Mouse (Mus musculus): ENCODE results near the gene Mrpl43.

Gene Mrpl43

GRCm38 (mm10) chr19:45029571-45029970 lies 23.3 kb upstream of the Mrpl43 start:
- DNase-seq (ENCODE audit: low read depth, low spot score): no peak

DNA sequence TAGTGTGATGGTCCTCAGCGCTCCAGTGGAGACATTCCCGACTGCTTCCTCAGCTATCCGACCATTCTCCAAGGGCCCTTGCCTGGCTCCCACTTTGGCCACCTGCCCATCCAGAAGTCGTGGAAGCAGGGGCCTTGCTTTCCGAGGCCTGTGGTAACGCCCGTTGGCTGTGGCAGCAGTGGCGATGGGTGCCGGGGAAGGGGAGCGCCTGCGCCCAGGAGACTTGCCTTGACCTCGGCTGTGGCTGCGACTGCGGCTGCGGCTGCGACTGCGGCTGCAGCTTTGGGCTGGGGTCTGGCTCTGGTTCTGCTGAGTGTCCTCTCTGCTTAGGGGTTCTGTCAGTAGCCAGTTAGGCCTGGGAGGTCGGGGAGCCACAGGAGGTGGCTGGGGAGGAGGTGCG lies 22.5 kb upstream of the Mrpl43 start:
- no peak for DNase-seq (ENCODE audit: low read depth, low spot score)

- no peak for DNase-seq (ENCODE audit: low read depth, low spot score)
Measured at GRCm38 (mm10) chr19:45027848-45028247, 21.6 kb upstream of the Mrpl43 start.

GRCm38 (mm10) chr19:45026958-45027670 lies 20.9 kb upstream of the Mrpl43 start:
- no peak for DNase-seq (ENCODE audit: low read depth, low spot score)

GRCm38 (mm10) chr19:45025937-45026568 lies 19.8 kb upstream of the Mrpl43 start:
- no peak for DNase-seq (ENCODE audit: low read depth, low spot score)

- DNase-seq (ENCODE audit: low read depth, low spot score): no peak
Measured at GRCm38 (mm10) chr19:45024775-45025174, 18.5 kb upstream of the Mrpl43 start.

DNA sequence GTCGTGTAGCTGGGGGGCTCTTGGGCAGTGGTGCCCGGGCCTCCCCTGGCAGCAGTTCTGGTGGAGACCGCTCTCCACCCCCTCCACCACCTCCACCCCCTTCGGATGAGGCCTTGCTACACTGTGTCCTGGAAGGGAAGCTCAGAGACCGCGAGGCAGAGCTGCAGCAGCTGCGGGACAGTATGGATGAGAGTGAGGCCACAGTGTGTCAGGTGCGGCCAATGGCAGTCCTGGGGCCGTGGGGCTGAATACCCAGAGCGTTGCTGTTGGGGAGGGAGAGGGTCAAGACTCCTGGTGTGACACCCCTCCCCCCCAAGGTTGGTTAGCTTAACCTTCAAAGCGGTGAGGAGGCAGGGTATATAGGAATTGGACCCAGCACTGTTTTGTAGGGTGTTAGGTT lies 17.8 kb upstream of the Mrpl43 start:
- no peak for DNase-seq (ENCODE audit: low read depth, low spot score)

- no peak for DNase-seq (ENCODE audit: low read depth, low spot score)
Measured at GRCm38 (mm10) chr19:45021362-45021761, 15.1 kb upstream of the Mrpl43 start.

- no peak for DNase-seq (ENCODE audit: low read depth, low spot score)
Measured at GRCm38 (mm10) chr19:45020348-45020747, 14.1 kb upstream of the Mrpl43 start.

DNA sequence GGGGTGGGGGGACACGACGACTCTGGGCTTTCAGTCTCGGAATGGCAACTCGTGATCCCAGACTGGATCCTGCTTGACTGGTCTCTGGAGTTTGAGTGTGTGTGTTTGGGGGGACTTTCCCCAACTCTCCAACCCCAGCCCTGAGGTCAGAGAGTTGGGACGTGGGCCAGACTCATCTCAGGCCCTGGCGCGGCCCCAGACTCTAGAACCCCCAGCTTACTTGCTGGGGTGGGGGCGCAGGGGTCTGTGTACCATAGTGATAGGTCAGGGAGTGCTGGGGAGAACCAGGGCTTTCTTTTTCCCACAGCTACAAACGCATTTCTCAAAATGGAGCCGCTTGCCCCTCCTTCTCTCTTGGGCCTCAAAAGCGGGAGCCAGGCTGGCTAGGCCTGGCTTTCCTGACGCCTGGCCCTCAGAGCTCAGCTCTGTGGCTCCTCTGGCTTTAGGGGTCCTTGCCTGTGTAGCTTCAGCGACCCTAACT lies 12.1 kb upstream of the Mrpl43 start:
- no peak for DNase-seq (ENCODE audit: low read depth, low spot score)

DNA sequence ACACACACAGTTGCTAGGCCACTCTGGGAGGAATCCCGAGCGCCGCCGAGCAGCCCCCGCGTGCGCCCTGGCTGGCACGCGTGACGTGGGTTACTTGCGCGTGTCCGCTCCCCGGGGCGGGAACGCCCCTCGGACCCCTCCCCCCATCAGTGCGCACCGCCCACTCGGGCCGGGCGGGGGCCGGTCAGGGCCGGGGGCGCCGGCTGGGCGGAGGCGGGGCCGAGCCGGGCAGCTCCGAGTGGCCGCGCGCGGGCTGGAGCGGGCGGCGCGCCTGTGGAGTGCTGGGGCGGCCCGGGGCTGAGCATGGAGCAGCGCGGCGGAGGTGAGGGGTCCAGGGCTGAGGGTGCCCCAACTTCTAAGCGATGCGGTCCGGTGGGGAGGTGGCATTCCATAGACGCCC lies 11.7 kb upstream of the Mrpl43 start:
- no peak for DNase-seq (ENCODE audit: low read depth, low spot score)

GRCm38 (mm10) chr19:45017216-45017771 lies 11.1 kb upstream of the Mrpl43 start:
- DNase-seq (ENCODE audit: low read depth, low spot score): no peak

DNA sequence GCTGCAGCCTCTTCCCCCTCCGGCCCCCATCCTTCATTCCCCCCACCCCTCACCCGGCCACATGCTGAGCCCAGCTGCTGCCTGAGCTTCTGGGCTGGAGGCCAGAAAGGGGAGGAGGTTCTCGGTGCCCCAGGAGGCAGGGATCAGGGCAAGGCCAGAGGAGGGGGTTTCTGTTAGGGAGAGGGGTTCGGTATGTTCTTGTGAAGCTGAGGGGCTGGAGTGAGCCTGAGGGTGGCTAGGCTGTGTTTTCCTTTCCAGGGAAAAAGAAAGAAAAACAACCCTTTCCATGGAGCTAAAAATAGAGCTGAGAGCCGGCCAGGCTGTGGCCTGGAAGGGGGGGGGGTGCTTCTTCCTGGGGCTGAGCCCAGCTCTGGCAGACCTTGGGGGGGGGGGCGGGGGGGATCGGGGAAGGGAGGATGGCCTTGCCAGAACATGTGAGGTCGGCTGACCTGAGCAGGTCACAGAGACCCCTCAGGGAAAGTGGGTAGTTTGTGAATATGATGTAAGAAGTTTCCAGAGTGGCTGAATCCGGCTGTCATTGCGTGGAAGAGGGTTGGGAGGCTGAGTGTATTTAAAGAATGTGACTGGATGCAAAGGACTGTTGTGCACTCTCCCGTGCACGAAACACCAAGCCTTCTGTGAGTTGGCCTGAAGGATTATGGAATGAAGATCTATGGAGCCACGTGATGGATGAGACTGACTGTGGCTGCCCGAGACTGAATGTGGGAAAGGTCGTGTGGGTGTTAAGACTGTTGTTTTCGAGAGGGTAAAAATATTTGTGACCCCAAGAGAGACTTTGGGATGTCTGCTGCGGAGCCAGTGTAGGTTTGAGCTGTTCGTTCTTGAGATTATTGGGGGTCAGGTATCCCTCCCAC lies 10.3 kb upstream of the Mrpl43 start:
- DNase-seq (ENCODE audit: low read depth, low spot score): no peak

DNA sequence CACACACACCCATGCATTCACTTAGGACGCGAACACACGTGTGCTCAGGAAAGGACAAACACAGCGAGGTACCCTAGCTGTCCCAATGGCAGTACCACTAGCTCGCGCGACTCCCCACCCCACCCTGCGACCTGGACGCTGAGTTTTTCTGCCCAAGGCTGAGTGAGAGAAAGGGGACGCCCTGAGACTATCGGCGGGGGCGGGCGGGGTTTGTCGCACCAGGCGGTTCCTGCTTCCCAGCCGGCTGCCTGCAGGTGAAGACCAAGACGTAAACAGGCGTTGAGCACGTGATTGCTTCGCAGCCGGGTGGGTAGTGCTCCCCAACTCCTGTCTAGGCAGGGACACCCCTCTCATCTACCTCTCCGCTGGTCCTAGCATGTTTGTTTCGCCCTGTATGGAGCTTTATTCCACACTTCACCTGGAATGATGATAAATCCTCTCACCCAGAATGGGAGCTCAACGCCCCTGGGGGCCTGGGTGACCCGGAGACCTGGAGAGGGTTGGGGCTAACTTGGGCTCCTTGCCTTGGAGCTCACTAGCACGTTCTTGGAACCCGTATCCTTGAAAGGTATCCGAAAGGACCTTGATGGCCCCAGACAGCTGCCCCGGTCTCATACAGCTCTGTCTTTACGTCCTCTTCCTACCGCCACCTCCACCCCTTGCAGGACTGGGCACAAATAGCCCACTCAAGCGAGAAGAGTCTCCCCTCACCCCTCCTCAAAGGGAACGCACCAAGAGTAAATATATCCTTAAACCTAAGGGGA lies 9.5 kb upstream of the Mrpl43 start:
- DNase-seq (ENCODE audit: low read depth, low spot score): no peak

GRCm38 (mm10) chr19:45014981-45015402 lies 8.8 kb upstream of the Mrpl43 start:
- no peak for DNase-seq (ENCODE audit: low read depth, low spot score)

- DNase-seq (ENCODE audit: low read depth, low spot score): no peak
Measured at GRCm38 (mm10) chr19:45014335-45014971, 8.2 kb upstream of the Mrpl43 start, which contains the start of gene Lzts2. Gene Lzts2 (plus strand): TSS chr19:45014414.

- DNase-seq (ENCODE audit: low read depth, low spot score): no peak
Measured at GRCm38 (mm10) chr19:45013581-45014225, 7.5 kb upstream of the Mrpl43 start.

DNA sequence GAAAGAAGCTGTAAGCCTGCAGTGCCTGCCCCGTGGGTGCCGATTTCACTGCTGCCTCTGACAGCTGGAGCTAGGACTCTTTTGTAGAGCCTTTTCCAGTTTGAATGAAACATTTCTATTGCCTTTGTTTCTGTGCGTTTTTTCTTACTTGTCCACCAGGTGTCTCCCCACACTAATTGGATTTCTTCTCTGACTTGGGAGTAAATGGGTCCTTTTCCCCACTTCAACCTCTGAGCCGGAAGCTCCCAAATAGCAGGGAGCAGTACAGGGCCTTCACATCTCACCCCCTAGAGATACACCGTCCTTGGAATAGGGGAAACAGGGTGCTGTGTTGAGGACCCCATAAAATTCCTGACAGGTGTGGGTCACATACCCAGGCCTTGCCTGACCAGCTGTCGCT lies 6.4 kb upstream of the Mrpl43 start:
- DNase-seq (ENCODE audit: low read depth, low spot score): no peak

DNA sequence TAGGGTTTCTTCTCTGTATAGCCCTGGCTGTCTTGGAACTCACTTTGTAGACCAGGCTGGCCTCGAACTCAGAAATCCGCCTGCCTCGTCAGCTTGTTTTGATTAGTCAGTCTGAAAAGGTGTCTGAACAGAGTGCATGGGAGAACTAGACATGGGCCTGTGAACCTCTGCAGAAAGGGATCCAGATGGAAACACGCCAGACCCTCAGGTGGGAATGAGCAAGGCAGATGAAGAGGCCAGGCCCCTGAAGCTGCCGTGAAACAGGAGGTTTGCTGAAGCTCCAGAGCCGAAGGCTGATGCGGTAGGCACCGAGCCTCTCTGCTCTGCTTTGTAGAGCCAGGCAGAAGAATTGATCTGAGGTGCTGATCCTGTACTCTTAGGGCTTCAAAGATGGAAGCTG lies 6.0 kb upstream of the Mrpl43 start:
- DNase-seq (ENCODE audit: low read depth, low spot score): no peak

DNA sequence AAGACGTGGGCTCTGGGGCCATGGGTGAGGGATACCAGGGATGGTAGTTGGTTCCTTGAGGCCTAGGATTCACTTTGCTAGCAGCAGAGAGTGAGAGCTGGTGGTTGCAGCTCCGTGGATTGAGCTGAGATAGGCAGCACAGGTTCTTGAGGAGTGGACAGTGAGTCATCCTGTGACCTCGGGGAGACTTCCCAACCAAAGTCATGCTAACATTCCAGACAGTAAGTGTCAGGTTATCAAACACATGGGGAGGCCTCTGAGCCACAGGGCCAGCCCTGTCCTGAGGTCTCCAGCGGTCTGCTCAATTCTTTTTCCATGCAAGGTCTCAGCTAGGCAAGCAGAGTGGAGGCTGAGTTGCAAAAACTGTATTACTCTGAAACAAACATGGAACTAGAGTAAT lies 4.4 kb upstream of the Mrpl43 start:
- no peak for DNase-seq (ENCODE audit: low read depth, low spot score)
